Mouse (Mus musculus) embryonic fibroblast, embryonic 13.5 days (primary cell): ENCODE measurements around the gene Aes. TPM values are rescaled to one million over a fixed set of nuclear protein-coding genes. Genes with fewer than 3 reads are reported as not detected.
A peak's percentile ranks its signal among the peaks of the same experiment; 100 is the strongest.

Experiments used
- H3K27ac ChIP-seq: 2 replicates; pipeline ENCODE4 v1.5.1; 2012; ENCODE audit warnings: low read length, control low read depth, inconsistent platforms; ENCODE audit not compliant: insufficient read depth
- H3K4me1 ChIP-seq: 2 replicates; pipeline ENCODE4 v1.6.1; 2011; ENCODE audit warnings: low read length; ENCODE audit not compliant: control insufficient read depth, insufficient read depth
- H3K4me3 ChIP-seq: 2 replicates; pipeline ENCODE4 v1.5.1; 2011; ENCODE audit warnings: mild to moderate bottlenecking, control low read depth, low read length; ENCODE audit not compliant: insufficient read depth
- CTCF ChIP-seq: IDR thresholded peaks from 2 replicates; pipeline ENCODE4 v1.5.1; 2011; ENCODE audit warnings: mild to moderate bottlenecking, control low read depth, low read length, moderate library complexity, borderline replicate concordance; ENCODE audit not compliant: insufficient read depth
- POLR2A ChIP-seq: IDR thresholded peaks from 2 replicates; pipeline ENCODE4 v1.6.1; 2011; ENCODE audit warnings: low read depth, mild to moderate bottlenecking, control low read depth, low read length, moderate library complexity
- polyA plus RNA-seq: library from polyadenylated mRNA; stranded (reverse); fragments of >200 nt; gene quantifications from 2 replicates; pipeline ENCODE4 v1.2.4, GENCODE M21; 2011; ENCODE audit warnings: low read depth; ENCODE audit not compliant: missing spikeins, insufficient read length

Aes gene
- polyA plus RNA-seq, 1 experiment: 424 TPM

DNA sequence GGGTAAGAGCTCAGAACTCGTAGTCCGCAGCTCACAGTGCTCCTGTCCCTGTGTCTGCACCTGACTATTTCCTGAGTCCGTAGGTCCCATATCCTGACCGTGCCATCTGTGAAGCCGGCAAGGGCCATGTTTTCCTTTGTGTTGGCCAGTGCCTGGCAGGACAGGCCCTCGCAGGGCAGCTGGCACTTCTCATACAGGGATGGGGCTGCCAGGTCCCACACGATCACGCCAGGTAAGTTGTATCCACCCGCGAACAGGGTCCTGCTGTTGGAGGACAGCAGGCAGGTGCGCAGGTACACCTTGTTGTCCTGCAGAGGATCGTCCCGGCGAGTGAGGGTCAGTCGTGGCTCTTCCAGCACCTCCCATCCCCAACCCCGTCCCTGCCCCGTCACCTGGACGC is 34.6 kb downstream of the Aes start:
- H3K4me3 ChIP-seq: no peak overlapping the region
- H3K27ac ChIP-seq: no peak overlapping the region
- TF ChIP-seq CTCF: no peak
- TF ChIP-seq POLR2A: no peak
- peaks cover 6% of the 10 kb centered on the region for H3K4me1 ChIP-seq

DNA sequence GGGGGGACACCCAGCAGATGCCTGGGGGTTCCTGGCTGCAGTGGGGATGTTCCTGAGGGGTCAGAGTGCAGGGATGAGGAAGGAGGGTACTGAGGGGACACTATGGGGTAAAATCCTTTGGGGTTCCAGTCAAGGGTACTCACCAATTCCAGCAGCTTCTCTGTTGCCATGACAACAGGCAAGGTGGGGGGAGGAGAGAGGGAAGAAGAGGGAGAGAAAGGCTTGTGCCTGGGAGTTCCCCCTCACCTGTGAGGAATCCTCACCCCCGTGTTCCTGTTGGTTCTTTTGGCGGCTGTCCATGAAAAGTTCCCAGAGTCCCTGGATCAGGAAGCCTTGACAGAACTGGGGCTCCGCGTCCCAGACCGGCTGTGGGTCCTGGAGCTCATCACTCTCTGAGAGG is 36.3 kb downstream of the Aes start:
- Histone ChIP-seq H3K4me1 (peaks cover 6% of the 10 kb centered on the region), H3K27ac (peak overlapping the region; percentile 60; the same call in 1 of the 2 replicates), H3K4me3 (no peak overlapping the region)
- TF ChIP-seq CTCF: no peak

- Histone ChIP-seq H3K4me3 (no peak overlapping the region), H3K4me1 (peaks cover 6% of the 10 kb centered on the region)
These were observed 37.3 kb downstream of the Aes start for GRCm38 (mm10) chr10:81596611-81597010.

GRCm38 (mm10) chr10:81597137-81597950 is 38.1 kb downstream of the Aes start:
- Histone ChIP-seq H3K4me1 (peaks cover 6% of the 10 kb centered on the region), H3K4me3 (no peak overlapping the region), H3K27ac (peak overlapping the region; percentile 57)
- TF ChIP-seq CTCF (no peak), POLR2A (peak; percentile 77)

More at GRCm38 (mm10) chr10:81596611-81597010, 37.3 kb downstream of the Aes start:
- no peak for TF ChIP-seq POLR2A
- TF ChIP-seq CTCF: no peak
- peak overlapping the region; percentile 60 for H3K27ac ChIP-seq

DNA sequence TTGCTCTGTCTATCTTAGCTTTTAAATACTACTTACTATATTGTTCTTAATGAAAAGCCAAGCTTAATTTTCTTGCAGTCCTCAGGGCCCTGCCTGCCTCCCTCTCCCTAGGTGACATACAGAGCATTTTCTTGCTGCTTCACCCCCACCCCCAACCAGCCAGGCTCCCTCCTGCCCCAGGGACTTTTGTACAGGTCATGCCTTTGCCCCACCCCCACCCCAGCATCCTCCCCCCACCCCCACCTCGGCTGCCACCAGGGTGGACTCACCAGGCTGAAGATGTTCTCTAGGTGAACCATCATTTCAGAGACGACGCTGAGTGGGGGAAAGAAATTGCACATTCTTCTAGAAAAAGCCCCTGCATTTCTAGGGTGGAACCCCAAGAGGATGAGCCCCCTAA is 39.1 kb downstream of the Aes start:
- H3K4me3 ChIP-seq: no peak overlapping the region
- H3K27ac ChIP-seq: no peak overlapping the region
- TF ChIP-seq POLR2A (no peak), CTCF (no peak)
- H3K4me1 ChIP-seq: peaks cover 6% of the 10 kb centered on the region

- TF ChIP-seq CTCF (no peak), POLR2A (no peak)
- no peak overlapping the region for H3K27ac ChIP-seq
- no peak overlapping the region for H3K4me3 ChIP-seq
- peaks cover 6% of the 10 kb centered on the region for H3K4me1 ChIP-seq
These were observed 39.6 kb downstream of the Aes start for GRCm38 (mm10) chr10:81598871-81599270.

DNA sequence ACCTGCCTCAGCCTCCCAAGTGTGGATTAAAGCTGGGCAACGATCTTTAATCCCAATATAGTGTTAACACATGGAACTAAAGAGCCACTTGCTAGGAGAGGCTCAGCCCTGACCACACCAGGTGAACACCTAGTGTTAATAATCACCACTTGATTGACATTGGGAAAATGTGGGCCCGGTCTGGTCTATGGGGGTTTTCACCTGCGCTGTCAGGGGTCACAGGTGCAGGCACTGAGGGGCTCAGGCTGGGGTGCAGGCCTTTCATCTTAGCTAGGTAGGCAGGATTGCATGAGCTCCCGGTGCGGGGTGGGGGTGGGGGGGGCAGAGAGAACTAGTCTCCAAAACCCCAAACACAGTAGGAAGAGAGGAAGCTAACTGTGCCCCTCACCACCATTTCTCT is 40.3 kb downstream of the Aes start:
- no peak for TF ChIP-seq CTCF
- TF ChIP-seq POLR2A: no peak
- H3K27ac ChIP-seq: no peak overlapping the region
- H3K4me3 ChIP-seq: no peak overlapping the region
- peaks cover 6% of the 10 kb centered on the region for H3K4me1 ChIP-seq

- TF ChIP-seq CTCF (no peak), POLR2A (no peak)
- no peak overlapping the region for H3K27ac ChIP-seq
These were observed 40.8 kb downstream of the Aes start for GRCm38 (mm10) chr10:81600096-81600495.

GRCm38 (mm10) chr10:81600738-81601203 is 41.5 kb downstream of the Aes start, which contains the start of gene Tle6:
Tle6 (minus strand) TSS chr10:81601073.
- Histone ChIP-seq H3K4me3 (no peak within 1 kb of the TSS), H3K4me1 (peaks cover 7% of the 10 kb centered on the region), H3K27ac (no peak within 1 kb of the TSS)
- no peak for TF ChIP-seq CTCF
- no peak for TF ChIP-seq POLR2A

More at GRCm38 (mm10) chr10:81600096-81600495, 40.8 kb downstream of the Aes start:
- Histone ChIP-seq H3K4me3 (no peak overlapping the region), H3K4me1 (peaks cover 8% of the 10 kb centered on the region)

- Histone ChIP-seq H3K4me3 (no peak overlapping the region), H3K4me1 (peaks cover 3% of the 10 kb centered on the region; the same call in 1 of the 2 replicates), H3K27ac (no peak overlapping the region)
- TF ChIP-seq POLR2A (no peak), CTCF (no peak)
These were observed 42.2 kb downstream of the Aes start for GRCm38 (mm10) chr10:81601396-81601905.
